Mouse (Mus musculus) naive thymus-derived CD4-positive, alpha-beta T cell, adult 2 months (primary cell): ENCODE measurements around the gene Igfbp1.

Source experiments
- DNase-seq: peaks from one replicate; pipeline ENCODE4 v3.0.0-alpha.2; 2011; ENCODE audit warnings: low read depth

Gene Igfbp1

GRCm38 (mm10) chr11:7197491-7197941 is at the start of gene Igfbp1:
Gene Igfbp1 (plus strand): TSS chr11:7197782.
- no peak for DNase-seq

- DNase-seq, result no peak
These were observed 49.6 kb upstream of the Igfbp1 start for GRCm38 (mm10) chr11:7147945-7148344.

GRCm38 (mm10) chr11:7149471-7149870 is 48.1 kb upstream of the Igfbp1 start:
- DNase-seq, result no peak

- DNase-seq, result no peak
These were observed 47.1 kb upstream of the Igfbp1 start for GRCm38 (mm10) chr11:7150511-7150910.

GRCm38 (mm10) chr11:7152371-7152770 is 45.2 kb upstream of the Igfbp1 start:
- no peak for DNase-seq

- DNase-seq, result no peak
These were observed 44.5 kb upstream of the Igfbp1 start for GRCm38 (mm10) chr11:7153081-7153480.

GRCm38 (mm10) chr11:7156427-7156826 is 41.2 kb upstream of the Igfbp1 start:
- no peak for DNase-seq

GRCm38 (mm10) chr11:7158196-7158595 is 39.4 kb upstream of the Igfbp1 start:
- DNase-seq, result no peak

- no peak for DNase-seq
These were observed 37.4 kb upstream of the Igfbp1 start for GRCm38 (mm10) chr11:7160146-7160545.

- DNase-seq, result peak; percentile 10
These were observed 36.9 kb upstream of the Igfbp1 start for GRCm38 (mm10) chr11:7160637-7161101.

- DNase-seq, result peak; percentile 72
These were observed 35.9 kb upstream of the Igfbp1 start for GRCm38 (mm10) chr11:7161502-7162174.

- DNase-seq, result no peak
These were observed 33.2 kb upstream of the Igfbp1 start for GRCm38 (mm10) chr11:7164416-7164815.

- DNase-seq, result no peak
These were observed 27.9 kb upstream of the Igfbp1 start for GRCm38 (mm10) chr11:7169645-7170044.

- DNase-seq, result no peak
These were observed 23.9 kb upstream of the Igfbp1 start for GRCm38 (mm10) chr11:7173664-7174063.

GRCm38 (mm10) chr11:7178724-7179123 is 18.9 kb upstream of the Igfbp1 start:
- no peak for DNase-seq

GRCm38 (mm10) chr11:7179276-7179675 is 18.3 kb upstream of the Igfbp1 start:
- DNase-seq, result no peak

GRCm38 (mm10) chr11:7182409-7183042 is 15.1 kb upstream of the Igfbp1 start:
- no peak for DNase-seq

GRCm38 (mm10) chr11:7184420-7184819 is 13.2 kb upstream of the Igfbp1 start:
- DNase-seq, result no peak

GRCm38 (mm10) chr11:7187472-7187871 is 10.1 kb upstream of the Igfbp1 start:
- DNase-seq, result no peak

GRCm38 (mm10) chr11:7188469-7188868 is 9.1 kb upstream of the Igfbp1 start, which contains the start of gene Gm11985:
Gene Gm11985 (minus strand): TSS chr11:7188569.
- DNase-seq, result no peak

- DNase-seq, result no peak
These were observed 4.9 kb upstream of the Igfbp1 start for GRCm38 (mm10) chr11:7192710-7193109.

GRCm38 (mm10) chr11:7193134-7193533 is 4.4 kb upstream of the Igfbp1 start:
- DNase-seq, result no peak
